Mouse (Mus musculus): ENCODE results near the gene Olfr1101. TPM values are rescaled to one million over a fixed set of nuclear protein-coding genes. Genes with fewer than 3 reads are reported as not detected.

Gene Olfr1101
- polyA plus RNA-seq (2014; fragmentation: Nextera tagmentation; extraction: Ambion mirVana), result not detected in 2 replicates

DNA sequence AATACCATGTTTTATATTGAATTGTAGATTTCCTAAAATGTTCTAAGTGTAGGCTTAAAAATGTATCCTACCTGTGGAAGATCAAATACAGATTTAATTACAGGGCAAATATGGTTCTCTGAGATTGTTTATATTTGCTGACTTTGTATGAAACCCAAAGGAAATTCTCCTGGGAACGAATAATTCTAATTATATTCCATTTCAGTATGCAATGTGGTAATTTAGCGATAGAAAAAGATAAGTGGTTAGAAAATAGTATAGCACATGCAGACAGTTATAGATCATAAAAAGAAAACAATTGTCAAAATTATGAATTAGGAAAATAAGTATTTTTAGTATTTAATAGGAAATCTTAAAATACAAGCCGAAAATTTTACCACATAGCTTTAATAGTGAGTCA lies at the start of gene Olfr1101:
Olfr1101 (minus strand) TSS at position 101 of the 400 bp plus-strand sequence.
- no peaks in the 10 kb centered on the region for H3K9me3 ChIP-seq (ENCODE audit: control insufficient read depth, low read length)
- 84% methylated on average over 3 of the region's 3 CpGs for whole genome bisulfite sequencing
- ATAC-seq (ENCODE audit: low FRiP score, low TSS enrichment), result no peak

GRCm38 (mm10) chr2:87036431-87036830 lies 45.4 kb upstream of the Olfr1101 start, which contains the start of gene Olfr1105:
Gene Olfr1105 (minus strand): TSS chr2:87036531.
- H3K4me1 ChIP-seq (ENCODE audit: control insufficient read depth, insufficient read depth, low read length), result no peaks in the 10 kb centered on the region
- no peak within 1 kb of the TSS for H3K9ac ChIP-seq (ENCODE audit: low read depth, low read length)
- H3K9me3 ChIP-seq (ENCODE audit: control insufficient read depth, low read length), result no peaks in the 10 kb centered on the region
- no peak for ATAC-seq (ENCODE audit: low FRiP score, low TSS enrichment)
- no peak within 1 kb of the TSS for H3K27ac ChIP-seq (ENCODE audit: low read depth, low read length)
- H3K27me3 ChIP-seq (ENCODE audit: control insufficient read depth, insufficient read depth, low read length), result no peaks in the 10 kb centered on the region
- H3K4me2 ChIP-seq (replicated peaks; ENCODE audit: low read depth, low read length), result no peak within 1 kb of the TSS
- no peak within 1 kb of the TSS for H3K4me3 ChIP-seq (ENCODE audit: low read length)
- no peaks in the 10 kb centered on the region for H3K36me3 ChIP-seq (ENCODE audit: control insufficient read depth, insufficient read depth, low read length)

More for the DNA sequence above, at the start of gene Olfr1101:
- no peak within 1 kb of the TSS for H3K9ac ChIP-seq (ENCODE audit: low read depth, low read length)
- H3K4me2 ChIP-seq (replicated peaks; ENCODE audit: low read depth, low read length), result no peak within 1 kb of the TSS
- no peak within 1 kb of the TSS for H3K4me3 ChIP-seq (ENCODE audit: low read length)
- no peaks in the 10 kb centered on the region for H3K36me3 ChIP-seq (ENCODE audit: control insufficient read depth, insufficient read depth, low read length)
- no peak within 1 kb of the TSS for H3K27ac ChIP-seq (ENCODE audit: low read depth, low read length)
- H3K4me1 ChIP-seq (ENCODE audit: control insufficient read depth, insufficient read depth, low read length), result no peaks in the 10 kb centered on the region
- H3K27me3 ChIP-seq (ENCODE audit: control insufficient read depth, insufficient read depth, low read length), result no peaks in the 10 kb centered on the region

GRCm38 (mm10) chr2:87026980-87027379 lies 36.0 kb upstream of the Olfr1101 start, which contains the start of gene Olfr1104:
Gene Olfr1104 (minus strand): TSS chr2:87027080.
- H3K4me2 ChIP-seq (replicated peaks; ENCODE audit: low read depth, low read length), result no peak within 1 kb of the TSS
- no peak within 1 kb of the TSS for H3K27ac ChIP-seq (ENCODE audit: low read depth, low read length)
- 82% methylated on average over 1 of the region's 1 CpGs for whole genome bisulfite sequencing
- H3K4me3 ChIP-seq (ENCODE audit: low read length), result no peak within 1 kb of the TSS
- H3K9ac ChIP-seq (ENCODE audit: low read depth, low read length), result no peak within 1 kb of the TSS
- H3K27me3 ChIP-seq (ENCODE audit: control insufficient read depth, insufficient read depth, low read length), result no peaks in the 10 kb centered on the region
- no peaks in the 10 kb centered on the region for H3K9me3 ChIP-seq (ENCODE audit: control insufficient read depth, low read length)
- H3K4me1 ChIP-seq (ENCODE audit: control insufficient read depth, insufficient read depth, low read length), result no peaks in the 10 kb centered on the region
- no peaks in the 10 kb centered on the region for H3K36me3 ChIP-seq (ENCODE audit: control insufficient read depth, insufficient read depth, low read length)
- ATAC-seq (ENCODE audit: low FRiP score, low TSS enrichment), result no peak

DNA sequence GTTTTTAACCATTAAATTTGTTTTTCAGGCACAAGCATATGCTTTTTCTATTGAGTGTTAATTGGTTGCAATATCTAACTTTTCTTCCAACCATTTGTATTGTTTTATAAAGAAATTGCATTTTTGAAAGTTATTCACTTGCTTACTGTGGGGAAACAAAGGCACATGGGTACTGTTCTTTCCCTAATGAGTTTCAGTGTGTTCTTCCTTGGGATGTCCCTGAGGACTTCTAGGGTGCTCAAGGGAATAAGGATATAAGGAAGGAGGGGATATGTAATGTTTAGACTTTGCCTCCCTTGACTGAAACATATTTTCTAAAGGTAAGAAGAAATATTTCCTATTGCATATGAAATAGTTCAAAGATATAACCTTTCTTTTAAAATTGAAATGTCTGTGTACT lies 7.1 kb upstream of the Olfr1101 start, which contains the start of gene Olfr1102:
Olfr1102 (plus strand) TSS at position 301 of the 400 bp plus-strand sequence.
- Histone ChIP-seq H3K4me2 (replicated peaks; ENCODE audit: low read depth, low read length) (no peak within 1 kb of the TSS), H3K9ac (ENCODE audit: low read depth, low read length) (no peak within 1 kb of the TSS), H3K4me3 (ENCODE audit: low read length) (no peak within 1 kb of the TSS), H3K27ac (ENCODE audit: low read depth, low read length) (no peak within 1 kb of the TSS), H3K9me3 (ENCODE audit: control insufficient read depth, low read length) (no peaks in the 10 kb centered on the region), H3K4me1 (ENCODE audit: control insufficient read depth, insufficient read depth, low read length) (no peaks in the 10 kb centered on the region), H3K27me3 (ENCODE audit: control insufficient read depth, insufficient read depth, low read length) (no peaks in the 10 kb centered on the region), H3K36me3 (ENCODE audit: control insufficient read depth, insufficient read depth, low read length) (no peaks in the 10 kb centered on the region)
- ATAC-seq (ENCODE audit: low FRiP score, low TSS enrichment), result no peak

DNA sequence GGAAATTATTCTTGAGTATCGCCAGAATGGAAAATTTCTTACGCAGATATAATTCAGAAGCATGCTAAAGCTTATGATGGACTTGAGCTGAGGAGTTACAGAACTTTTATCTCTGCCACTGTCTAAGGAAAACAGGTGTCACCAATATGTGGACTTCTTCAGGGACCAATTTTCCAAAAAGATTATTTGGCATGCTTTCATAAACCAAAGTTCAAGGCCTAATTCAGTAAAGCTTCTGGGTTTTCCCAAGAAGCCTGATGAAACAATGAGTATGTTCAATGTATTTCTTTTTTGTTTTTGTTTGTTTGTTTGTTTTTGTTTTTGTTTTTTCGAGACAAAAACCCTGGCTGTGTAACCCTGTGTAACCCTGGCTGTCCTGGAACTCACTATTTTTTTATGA lies 11.2 kb downstream of the Olfr1101 start, which contains the start of gene Olfr1100:
Olfr1100 (minus strand) TSS at position 101 of the 400 bp plus-strand sequence.
- Histone ChIP-seq H3K9me3 (ENCODE audit: control insufficient read depth, low read length) (no peaks in the 10 kb centered on the region), H3K4me1 (ENCODE audit: control insufficient read depth, insufficient read depth, low read length) (no peaks in the 10 kb centered on the region), H3K27me3 (ENCODE audit: control insufficient read depth, insufficient read depth, low read length) (no peaks in the 10 kb centered on the region), H3K27ac (ENCODE audit: low read depth, low read length) (no peak within 1 kb of the TSS), H3K4me3 (ENCODE audit: low read length) (no peak within 1 kb of the TSS), H3K36me3 (ENCODE audit: control insufficient read depth, insufficient read depth, low read length) (no peaks in the 10 kb centered on the region), H3K9ac (ENCODE audit: low read depth, low read length) (no peak within 1 kb of the TSS), H3K4me2 (replicated peaks; ENCODE audit: low read depth, low read length) (no peak within 1 kb of the TSS)
- WGBS, result 81% methylated on average over 3 of the region's 3 CpGs
- ATAC-seq (ENCODE audit: low FRiP score, low TSS enrichment), result no peak

DNA sequence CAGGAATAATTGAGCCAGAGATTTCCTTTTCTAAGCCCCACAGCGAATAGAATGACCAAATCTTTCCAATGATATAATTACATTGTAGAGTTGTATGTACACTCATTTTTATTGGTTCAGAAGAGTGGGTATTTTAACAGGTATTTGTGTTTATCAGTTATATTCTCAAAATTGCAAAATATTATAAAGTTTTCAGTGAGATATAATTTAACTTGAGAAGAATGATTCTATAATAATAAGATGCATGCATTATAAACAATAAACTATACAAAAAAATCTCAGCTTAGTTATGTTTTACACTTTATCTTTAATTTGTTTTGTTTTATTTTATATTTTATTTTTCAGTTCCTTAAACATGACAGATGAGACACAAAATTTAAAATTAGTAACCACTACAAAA lies 30.4 kb downstream of the Olfr1101 start, which contains the start of gene Olfr1099:
Olfr1099 (minus strand) TSS at position 101 of the 400 bp plus-strand sequence.
- ATAC-seq (ENCODE audit: low FRiP score, low TSS enrichment), result no peak
- no peak within 1 kb of the TSS for H3K4me3 ChIP-seq (ENCODE audit: low read length)

More for the DNA sequence above, 30.4 kb downstream of the Olfr1101 start, which contains the start of gene Olfr1099:
- H3K9ac ChIP-seq (ENCODE audit: low read depth, low read length), result no peak within 1 kb of the TSS
- no peaks in the 10 kb centered on the region for H3K4me1 ChIP-seq (ENCODE audit: control insufficient read depth, insufficient read depth, low read length)
- no peaks in the 10 kb centered on the region for H3K36me3 ChIP-seq (ENCODE audit: control insufficient read depth, insufficient read depth, low read length)
- no peak within 1 kb of the TSS for H3K4me2 ChIP-seq (replicated peaks; ENCODE audit: low read depth, low read length)
- H3K27me3 ChIP-seq (ENCODE audit: control insufficient read depth, insufficient read depth, low read length), result no peaks in the 10 kb centered on the region
- WGBS, result 80% methylated on average over 1 of the region's 1 CpGs
- no peak within 1 kb of the TSS for H3K27ac ChIP-seq (ENCODE audit: low read depth, low read length)
- H3K9me3 ChIP-seq (ENCODE audit: control insufficient read depth, low read length), result no peaks in the 10 kb centered on the region

Other genes starting within 250 kb of the Olfr1101 start
- gene Olfr1090, start 232.2 kb downstream of the Olfr1101 start, polyA plus RNA-seq (2014; fragmentation: Nextera tagmentation; extraction: Ambion mirVana), result not detected in 2 replicates
- gene Olfr1093, start 208.7 kb downstream of the Olfr1101 start, polyA plus RNA-seq (2014; fragmentation: Nextera tagmentation; extraction: Ambion mirVana), result not detected in 2 replicates
- gene Olfr141, start 181.2 kb downstream of the Olfr1101 start, polyA plus RNA-seq (2014; fragmentation: Nextera tagmentation; extraction: Ambion mirVana), result not detected in 2 replicates
- not detected in 2 replicates for gene Olfr1094, start 166.6 kb downstream of the Olfr1101 start, polyA plus RNA-seq (2014; fragmentation: Nextera tagmentation; extraction: Ambion mirVana)
- not detected in 2 replicates for gene Olfr1095, start 139.5 kb downstream of the Olfr1101 start, polyA plus RNA-seq (2014; fragmentation: Nextera tagmentation; extraction: Ambion mirVana)
- not detected in 2 replicates for gene Gm13723, start 116.4 kb downstream of the Olfr1101 start, polyA plus RNA-seq (2014; fragmentation: Nextera tagmentation; extraction: Ambion mirVana)
- gene Olfr1097, start 99.0 kb downstream of the Olfr1101 start, polyA plus RNA-seq (2014; fragmentation: Nextera tagmentation; extraction: Ambion mirVana), result not detected in 2 replicates
- gene Olfr1098, start 66.7 kb downstream of the Olfr1101 start, polyA plus RNA-seq (2014; fragmentation: Nextera tagmentation; extraction: Ambion mirVana), result not detected in 2 replicates
- gene Olfr1099, start 30.5 kb downstream of the Olfr1101 start, polyA plus RNA-seq (2014; fragmentation: Nextera tagmentation; extraction: Ambion mirVana), result not detected in 2 replicates
- not detected in 2 replicates for gene Olfr1100, start 11.3 kb downstream of the Olfr1101 start, polyA plus RNA-seq (2014; fragmentation: Nextera tagmentation; extraction: Ambion mirVana)
- gene Olfr1102, start 7.2 kb upstream of the Olfr1101 start, polyA plus RNA-seq (2014; fragmentation: Nextera tagmentation; extraction: Ambion mirVana), result not detected in 2 replicates
- gene Olfr1104, start 35.9 kb upstream of the Olfr1101 start, polyA plus RNA-seq (2014; fragmentation: Nextera tagmentation; extraction: Ambion mirVana), result not detected in 2 replicates
- gene Olfr1105, start 45.3 kb upstream of the Olfr1101 start, polyA plus RNA-seq (2014; fragmentation: Nextera tagmentation; extraction: Ambion mirVana), result not detected in 2 replicates
- gene Olfr1106, start 61.1 kb upstream of the Olfr1101 start, polyA plus RNA-seq (2014; fragmentation: Nextera tagmentation; extraction: Ambion mirVana), result not detected in 2 replicates
- not detected in 2 replicates for gene Olfr1107, start 84.6 kb upstream of the Olfr1101 start, polyA plus RNA-seq (2014; fragmentation: Nextera tagmentation; extraction: Ambion mirVana)
- gene Olfr1109, start 104.8 kb upstream of the Olfr1101 start, polyA plus RNA-seq (2014; fragmentation: Nextera tagmentation; extraction: Ambion mirVana), result not detected in 2 replicates
- not detected in 2 replicates for gene Olfr259, start 123.3 kb upstream of the Olfr1101 start, polyA plus RNA-seq (2014; fragmentation: Nextera tagmentation; extraction: Ambion mirVana)
- gene Olfr1110, start 149.1 kb upstream of the Olfr1101 start, polyA plus RNA-seq (2014; fragmentation: Nextera tagmentation; extraction: Ambion mirVana), result not detected in 2 replicates
- not detected in 2 replicates for gene Olfr1111, start 161.4 kb upstream of the Olfr1101 start, polyA plus RNA-seq (2014; fragmentation: Nextera tagmentation; extraction: Ambion mirVana)
- gene Olfr1112, start 196.6 kb upstream of the Olfr1101 start, polyA plus RNA-seq (2014; fragmentation: Nextera tagmentation; extraction: Ambion mirVana), result not detected in 2 replicates
- gene Olfr1113, start 217.7 kb upstream of the Olfr1101 start, polyA plus RNA-seq (2014; fragmentation: Nextera tagmentation; extraction: Ambion mirVana), result not detected in 2 replicates